Mouse (Mus musculus) testis, adult 2 months (tissue): ENCODE measurements around the gene Miox.

Experiments used
- CTCF ChIP-seq: fragments of 200-500 bp; IDR thresholded peaks from 2 replicates; pipeline ENCODE4 v1.5.1; 2012; ENCODE audit warnings: low read depth, mild to moderate bottlenecking, inconsistent platforms, low read length, moderate library complexity; ENCODE audit not compliant: control insufficient read depth, insufficient read depth, insufficient replicate concordance
- POLR2A ChIP-seq: fragments of 200-500 bp; IDR thresholded peaks from 2 replicates; pipeline ENCODE4 v1.6.1; 2012; ENCODE audit warnings: low read depth, mild to moderate bottlenecking, inconsistent platforms, low read length, moderate library complexity; ENCODE audit not compliant: control insufficient read depth

DNA sequence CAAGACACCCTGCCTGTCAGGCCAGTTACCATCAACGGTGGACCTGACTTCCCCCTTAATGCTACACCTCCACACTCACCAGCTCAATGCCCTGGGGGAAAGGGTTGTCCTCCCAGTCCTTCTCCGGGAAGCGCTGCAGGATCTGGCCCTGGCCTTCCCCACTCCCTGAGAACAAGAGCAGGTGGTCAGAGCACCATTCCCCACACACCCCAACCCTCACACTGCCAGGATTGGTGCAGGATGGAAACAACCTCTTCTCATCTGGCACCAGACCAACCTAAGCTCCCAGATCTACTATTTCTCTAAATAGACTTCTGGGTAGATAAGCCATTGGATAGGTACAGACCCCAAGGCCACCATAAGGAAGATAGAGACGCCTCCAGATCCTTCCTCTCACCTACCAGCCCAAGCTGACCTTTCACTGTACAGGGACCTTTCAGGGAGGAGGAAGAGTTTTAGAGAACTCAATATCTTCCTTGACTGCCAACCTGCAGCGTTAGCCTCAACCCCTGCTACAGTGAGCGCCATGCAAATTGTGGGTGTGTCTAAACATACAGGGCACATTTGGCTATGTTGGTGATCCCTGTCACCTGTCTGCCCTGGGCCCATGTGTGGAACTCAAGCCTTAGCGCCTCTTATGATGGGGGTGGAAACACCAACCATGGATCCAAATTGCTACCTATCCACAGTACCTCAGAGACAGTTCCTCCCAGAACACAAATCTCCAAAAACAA lies 25.6 kb upstream of the Miox start:
- no peak for TF ChIP-seq CTCF
- no peak for TF ChIP-seq POLR2A
